Mouse (Mus musculus) limb, embryonic 13.5 days (tissue): Measurements from ENCODE around the gene Kansl1. TPM values are rescaled to one million over a fixed set of nuclear protein-coding genes. Genes with fewer than 3 reads are reported as not detected.
A peak's percentile ranks its signal among the peaks of the same experiment; 100 is the strongest.
"Not testable (repeated sequence)": the region's sequence is repeated elsewhere in the genome, so short reads cannot be mapped to it uniquely, and the experiment has no call there.

ENCODE experiments used
- ATAC-seq: fragments of 200-750 bp; cut with Nextera tagmentation; 2 replicates; pipeline ENCODE4 v1.8.0; 2017; ENCODE audit warnings: low read depth, moderate number of reproducible peaks, moderate TSS enrichment; ENCODE audit not compliant: low FRiP score
- H3K27ac ChIP-seq: fragments of 300-500 bp; sonication (generic); 2 replicates; pipeline ENCODE4 v1.5.1; 2015; ENCODE audit warnings: inconsistent platforms, mild to moderate bottlenecking, moderate library complexity
- H3K27me3 ChIP-seq: fragments of 300-500 bp; sonication (generic); 2 replicates; pipeline ENCODE4 v1.6.1; 2015; ENCODE audit warnings: mild to moderate bottlenecking, inconsistent platforms
- H3K36me3 ChIP-seq: fragments of 300-500 bp; sonication (generic); 2 replicates; pipeline ENCODE4 v1.6.1; 2015; ENCODE audit warnings: inconsistent platforms, mild to moderate bottlenecking, moderate library complexity
- H3K4me1 ChIP-seq: fragments of 300-500 bp; sonication (generic); 2 replicates; pipeline ENCODE4 v1.6.1; 2015; ENCODE audit warnings: inconsistent platforms
- H3K4me2 ChIP-seq: fragments of 300-500 bp; sonication (generic); replicated peaks from 2 replicates; pipeline ENCODE4 v1.6.1; 2015; ENCODE audit warnings: inconsistent platforms, mild to moderate bottlenecking, moderate library complexity
- H3K4me3 ChIP-seq: fragments of 300-500 bp; sonication (generic); 2 replicates; pipeline ENCODE4 v1.5.1; 2015; ENCODE audit warnings: moderate library complexity, mild to moderate bottlenecking, inconsistent platforms
- H3K9ac ChIP-seq: fragments of 300-500 bp; sonication (generic); 2 replicates; pipeline ENCODE4 v1.6.1; 2015; ENCODE audit warnings: mild to moderate bottlenecking, inconsistent platforms
- H3K9me3 ChIP-seq: fragments of 300-500 bp; sonication (generic); 2 replicates; pipeline ENCODE4 v1.6.1; 2016; ENCODE audit warnings: inconsistent platforms
- WGBS: fragments of 180-500 bp; shearing (Covaris S2); methylation state at CpG from one replicate; pipeline ENCODE4 v1.1.7; 2015; 5-methylcytosine and 5-hydroxymethylcytosine counted together
- polyA plus RNA-seq: library from polyadenylated mRNA; unstranded; fragments of >200 nt; fragmentation: Nextera tagmentation; extraction: Ambion mirVana; gene quantifications from 2 replicates; pipeline ENCODE4 v1.2.1, GENCODE M21; 2015

The Kansl1 gene
- polyA plus RNA-seq, 1 experiment from 2014 or later: 30.1 TPM

DNA sequence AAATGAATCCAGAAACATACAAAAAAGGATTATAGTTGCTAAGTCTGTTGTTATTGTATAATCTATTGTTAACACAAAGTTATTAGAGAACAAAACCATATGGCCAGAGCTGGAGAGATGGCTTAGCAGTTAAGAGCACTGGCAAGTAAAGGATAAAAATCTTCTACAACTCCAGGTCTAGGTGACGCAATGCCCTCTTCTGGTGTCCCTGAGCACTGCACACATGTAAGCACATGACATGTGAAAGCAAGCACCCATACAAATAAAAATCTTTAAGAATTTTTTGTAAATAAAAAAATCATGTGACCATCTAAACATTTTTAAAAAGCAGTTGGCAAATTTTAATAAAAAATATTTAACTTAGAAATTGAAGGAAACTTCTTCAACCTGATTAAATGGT is 17.4 kb downstream of the Kansl1 start:
- WGBS: 98% methylated on average over 1 of the region's 1 CpGs
- no peak for ATAC-seq
- Histone ChIP-seq H3K27me3 (no peaks in the 10 kb centered on the region), H3K36me3 (peaks cover 13% of the 10 kb centered on the region), H3K4me2 (no peak overlapping the region), H3K9ac (no peak overlapping the region), H3K4me1 (no peaks in the 10 kb centered on the region), H3K27ac (no peak overlapping the region), H3K9me3 (no peaks in the 10 kb centered on the region), H3K4me3 (no peak overlapping the region)

DNA sequence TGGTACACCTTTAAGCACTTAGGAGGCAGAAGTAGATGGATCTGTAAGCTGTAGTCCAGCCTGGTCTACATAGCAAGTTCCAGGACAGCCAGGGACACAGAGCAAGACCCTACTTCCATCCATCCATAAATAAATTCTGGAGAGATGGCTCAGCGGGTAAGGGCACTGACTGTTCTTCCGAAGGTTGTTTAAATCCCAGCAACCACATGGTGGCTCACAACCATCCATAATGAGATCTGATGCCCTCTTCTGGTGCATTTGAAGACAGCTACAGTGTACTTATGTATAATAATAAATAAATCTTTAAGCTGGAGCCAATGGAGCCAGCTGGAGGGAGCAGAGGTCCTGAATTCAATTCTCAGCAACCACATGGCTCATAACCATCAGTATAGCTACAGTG is 20.2 kb downstream of the Kansl1 start:
- H3K4me1 ChIP-seq, ATAC-seq, H3K27ac ChIP-seq, H3K4me2 ChIP-seq, H3K9me3 ChIP-seq, H3K36me3 ChIP-seq, H3K9ac ChIP-seq, H3K27me3 ChIP-seq, H3K4me3 ChIP-seq: not testable (repeated sequence)
- 70% methylated on average over 2 of the region's 2 CpGs for WGBS

- H3K27ac ChIP-seq: no peak overlapping the region
- no peaks in the 10 kb centered on the region for H3K9me3 ChIP-seq
- no peak overlapping the region for H3K4me3 ChIP-seq
- 88% methylated on average over 2 of the region's 2 CpGs for WGBS
- ATAC-seq: no peak
- H3K27me3 ChIP-seq: no peaks in the 10 kb centered on the region
- no peak overlapping the region for H3K9ac ChIP-seq
- no peak overlapping the region for H3K4me2 ChIP-seq
- peaks cover 7% of the 10 kb centered on the region; the same call in 1 of the 2 replicates for H3K4me1 ChIP-seq
- peaks cover 9% of the 10 kb centered on the region for H3K36me3 ChIP-seq
Observed at GRCm38 (mm10) chr11:104445538-104445937, 23.1 kb downstream of the Kansl1 start.

DNA sequence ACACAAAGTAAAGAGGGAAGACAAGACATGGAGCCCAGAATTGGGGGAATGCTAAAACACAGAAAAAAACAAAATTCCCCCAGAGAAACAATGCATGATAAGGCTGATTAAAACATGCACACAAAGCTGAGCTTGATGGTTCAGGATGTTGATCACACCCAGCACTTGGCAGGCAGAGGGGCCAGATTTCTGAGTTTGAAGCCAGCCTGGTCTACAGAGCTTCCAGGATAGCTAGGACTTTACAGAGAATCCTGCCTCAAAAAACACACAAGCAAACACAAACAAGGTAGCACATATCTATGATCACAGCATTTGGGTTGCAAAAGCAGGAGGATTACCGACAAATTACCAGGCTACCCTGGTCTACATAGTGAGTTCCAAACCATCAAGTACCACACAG is 23.6 kb downstream of the Kansl1 start:
- Histone ChIP-seq H3K36me3 (peaks cover 9% of the 10 kb centered on the region), H3K27me3 (no peaks in the 10 kb centered on the region), H3K9me3 (no peaks in the 10 kb centered on the region), H3K4me2 (no peak overlapping the region), H3K9ac (no peak overlapping the region), H3K27ac (no peak overlapping the region), H3K4me3 (no peak overlapping the region), H3K4me1 (peaks cover 7% of the 10 kb centered on the region; the same call in 1 of the 2 replicates)
- no peak for ATAC-seq
- WGBS: 90% methylated on average over 1 of the region's 1 CpGs

DNA sequence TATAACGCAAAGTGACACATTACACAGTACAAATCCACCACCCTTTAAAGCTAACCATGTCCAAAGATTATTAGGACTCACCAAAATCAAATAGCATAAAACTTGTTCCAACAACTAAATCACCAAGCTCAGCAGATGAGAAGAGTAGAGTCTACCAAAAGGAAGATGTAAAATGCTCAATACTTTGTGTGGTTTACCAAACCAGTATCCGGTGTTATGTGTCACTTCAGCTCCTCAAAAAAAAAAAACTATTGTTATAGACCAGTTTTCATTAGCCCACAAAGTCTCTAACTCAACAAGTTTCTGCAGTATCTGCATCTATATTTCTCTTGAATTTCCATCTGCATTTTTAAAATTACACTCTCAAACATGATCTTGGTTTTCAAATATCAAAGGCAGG is 25.3 kb downstream of the Kansl1 start:
- 41% methylated on average over 2 of the region's 2 CpGs for WGBS

GRCm38 (mm10) chr11:104442333-104443136 is 26.1 kb downstream of the Kansl1 start:
- H3K4me3 ChIP-seq: peak overlapping the region; percentile 69
- no peaks in the 10 kb centered on the region for H3K27me3 ChIP-seq
- H3K4me2 ChIP-seq: peak overlapping the region; percentile 75
- under 1% methylated on average over 54 of the region's 82 CpGs for WGBS
- peak overlapping the region; percentile 100 for H3K27ac ChIP-seq
- peak overlapping the region; percentile 99 for H3K9ac ChIP-seq
- peak; percentile 93 for ATAC-seq
- H3K9me3 ChIP-seq: no peaks in the 10 kb centered on the region
- H3K4me1 ChIP-seq: peaks cover 22% of the 10 kb centered on the region
- no peaks in the 10 kb centered on the region for H3K36me3 ChIP-seq

More for the DNA sequence above, 25.3 kb downstream of the Kansl1 start:
- no peaks in the 10 kb centered on the region for H3K27me3 ChIP-seq
- no peak for ATAC-seq
- no peaks in the 10 kb centered on the region for H3K9me3 ChIP-seq
- no peak overlapping the region for H3K27ac ChIP-seq
- H3K4me3 ChIP-seq: peak overlapping the region; percentile 69
- H3K36me3 ChIP-seq: 0 out of 2 replicates have a peak, but pooled peaks cover 4% of the 10 kb centered on the region
- H3K4me1 ChIP-seq: peaks cover 18% of the 10 kb centered on the region
- H3K4me2 ChIP-seq: peak overlapping the region; percentile 75
- peak overlapping the region; percentile 99; the same call in 1 of the 2 replicates for H3K9ac ChIP-seq

DNA sequence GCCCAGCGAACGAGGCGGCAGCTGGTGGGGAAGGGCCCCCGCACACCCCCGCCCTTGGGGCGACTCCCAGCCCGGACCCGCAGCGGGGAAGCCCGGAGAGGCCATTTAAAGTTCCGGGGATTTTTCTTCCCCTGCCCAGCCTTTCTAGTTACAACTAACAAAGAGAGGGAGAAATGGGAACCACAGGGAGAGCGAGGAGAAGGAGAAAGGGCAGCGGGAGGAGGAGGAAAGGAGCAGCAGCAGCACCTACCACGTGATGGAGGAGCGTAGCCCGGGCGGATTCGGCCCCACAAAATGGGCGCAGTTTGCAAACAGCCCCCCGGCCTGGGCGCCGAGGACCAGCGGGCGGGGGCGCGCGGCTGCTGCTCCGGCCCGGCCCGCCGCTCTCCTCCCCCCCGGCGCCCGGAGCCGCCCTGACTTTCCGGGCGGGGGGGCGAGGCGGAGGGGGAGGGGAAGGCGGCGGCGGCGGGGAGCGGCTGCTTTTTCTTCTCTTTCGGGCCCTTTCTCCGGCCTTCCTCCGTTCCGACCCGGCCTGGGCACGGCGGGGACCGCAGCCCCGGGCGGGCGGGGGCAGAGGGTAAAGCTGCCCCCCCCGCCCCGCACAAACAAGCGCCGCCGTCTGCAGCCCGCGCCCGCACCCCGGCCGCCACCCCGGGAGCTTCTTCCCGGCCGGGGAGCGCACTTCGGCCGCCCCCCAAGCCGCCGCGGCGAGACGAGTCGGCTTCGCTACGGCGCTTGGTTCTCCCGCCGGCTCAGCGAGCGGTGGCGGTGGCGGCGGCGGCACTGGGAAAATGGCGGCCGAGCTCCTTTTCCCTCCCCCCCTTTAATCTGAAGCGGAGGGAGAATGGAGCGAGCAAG is 27.0 kb downstream of the Kansl1 start:
- Histone ChIP-seq H3K27ac (peak overlapping the region; percentile 100), H3K27me3 (no peaks in the 10 kb centered on the region), H3K9ac (peak overlapping the region; percentile 99), H3K4me2 (peak overlapping the region; percentile 75), H3K36me3 (no peaks in the 10 kb centered on the region), H3K4me3 (peak overlapping the region; percentile 69), H3K4me1 (peaks cover 25% of the 10 kb centered on the region), H3K9me3 (no peaks in the 10 kb centered on the region)
- peak; percentile 48 for ATAC-seq
- WGBS: under 1% methylated on average over 34 of the region's 92 CpGs

DNA sequence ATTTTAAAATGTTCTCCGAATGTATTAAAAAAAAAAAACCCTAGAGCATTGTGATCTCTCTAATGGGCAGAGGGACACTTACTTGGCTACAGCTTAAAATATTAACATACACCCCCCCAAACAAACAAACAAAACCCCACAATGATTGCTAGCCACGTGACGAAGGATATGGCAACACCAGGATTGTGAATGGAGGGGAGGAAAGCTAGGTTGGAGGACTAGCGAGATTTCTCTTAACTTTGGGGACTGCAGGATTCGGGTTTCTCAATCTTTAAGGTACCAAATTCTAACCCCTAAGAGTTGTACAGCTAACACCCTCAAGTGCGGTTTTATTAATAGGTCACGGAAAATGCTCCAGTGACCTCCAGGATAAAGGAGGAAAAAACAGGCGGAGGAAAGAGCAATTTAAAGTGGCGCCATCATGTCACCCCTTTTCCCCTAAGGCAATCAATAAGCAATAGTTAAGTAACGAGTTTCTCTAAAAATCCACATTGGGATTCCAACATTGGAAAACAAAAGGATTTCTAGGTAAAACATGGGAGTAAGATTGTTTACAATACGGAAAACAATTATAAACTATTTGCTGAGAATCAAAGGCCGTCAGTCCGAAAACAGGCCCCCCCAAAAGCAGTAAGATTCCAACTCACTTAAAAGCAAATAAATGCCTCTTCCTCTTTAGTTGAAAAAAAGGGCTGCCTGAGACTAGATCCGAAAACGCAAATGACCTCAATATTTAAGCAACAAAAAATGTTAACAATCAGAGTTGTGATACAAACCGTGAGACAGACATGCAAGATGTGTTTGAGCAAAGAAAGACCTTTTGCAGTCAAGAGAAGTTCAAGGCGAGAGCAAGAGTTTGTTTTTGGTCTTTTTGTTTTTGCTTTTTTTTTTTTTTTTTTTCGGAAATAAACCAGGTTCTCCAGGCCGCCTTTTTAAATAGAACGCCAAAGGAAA is 27.9 kb downstream of the Kansl1 start:
- under 1% methylated on average over 20 of the region's 20 CpGs for WGBS
- H3K36me3 ChIP-seq: no peaks in the 10 kb centered on the region
- peak overlapping the region; percentile 69 for H3K4me3 ChIP-seq

DNA sequence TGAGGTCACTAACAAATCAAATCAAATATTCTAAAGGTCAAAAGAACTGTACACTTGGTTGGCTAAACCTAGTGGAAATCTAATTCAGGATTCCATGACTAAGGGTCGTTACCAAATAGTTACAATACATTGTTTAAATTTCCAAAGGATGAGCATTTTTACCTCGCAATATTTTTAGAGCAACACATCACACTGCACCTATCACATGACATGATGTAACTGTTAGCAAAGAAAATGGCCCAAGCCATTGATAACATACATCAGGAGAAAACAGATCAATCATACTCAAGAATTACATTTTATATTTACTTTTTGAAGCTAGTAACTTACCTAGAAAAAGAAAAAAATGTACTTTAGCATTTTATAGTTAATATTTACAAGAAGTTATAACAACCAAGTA is 29.0 kb downstream of the Kansl1 start:
- peak overlapping the region; percentile 55 for H3K4me2 ChIP-seq

More for the DNA sequence above, 27.9 kb downstream of the Kansl1 start:
- Histone ChIP-seq H3K4me2 (peak overlapping the region; percentile 75), H3K27ac (peak overlapping the region; percentile 100), H3K9me3 (no peaks in the 10 kb centered on the region), H3K27me3 (no peaks in the 10 kb centered on the region), H3K9ac (peak overlapping the region; percentile 99), H3K4me1 (peaks cover 25% of the 10 kb centered on the region)
- no peak for ATAC-seq

GRCm38 (mm10) chr11:104438450-104438849 is 30.2 kb downstream of the Kansl1 start:
- Histone ChIP-seq H3K4me3 (no peak overlapping the region), H3K9me3 (no peaks in the 10 kb centered on the region), H3K9ac (no peak overlapping the region), H3K27ac (no peak overlapping the region), H3K36me3 (no peaks in the 10 kb centered on the region), H3K4me2 (peak overlapping the region; percentile 32; the same call in 1 of the 2 replicates), H3K27me3 (no peaks in the 10 kb centered on the region), H3K4me1 (peaks cover 22% of the 10 kb centered on the region)
- ATAC-seq: no peak

More for the DNA sequence above, 29.0 kb downstream of the Kansl1 start:
- Histone ChIP-seq H3K27me3 (no peaks in the 10 kb centered on the region), H3K9ac (no peak overlapping the region), H3K4me3 (no peak overlapping the region; the same call in 1 of the 2 replicates), H3K36me3 (no peaks in the 10 kb centered on the region), H3K4me1 (peaks cover 25% of the 10 kb centered on the region), H3K27ac (no peak overlapping the region), H3K9me3 (no peaks in the 10 kb centered on the region)
- WGBS: 65% methylated on average over 2 of the region's 2 CpGs
- ATAC-seq: no peak

DNA sequence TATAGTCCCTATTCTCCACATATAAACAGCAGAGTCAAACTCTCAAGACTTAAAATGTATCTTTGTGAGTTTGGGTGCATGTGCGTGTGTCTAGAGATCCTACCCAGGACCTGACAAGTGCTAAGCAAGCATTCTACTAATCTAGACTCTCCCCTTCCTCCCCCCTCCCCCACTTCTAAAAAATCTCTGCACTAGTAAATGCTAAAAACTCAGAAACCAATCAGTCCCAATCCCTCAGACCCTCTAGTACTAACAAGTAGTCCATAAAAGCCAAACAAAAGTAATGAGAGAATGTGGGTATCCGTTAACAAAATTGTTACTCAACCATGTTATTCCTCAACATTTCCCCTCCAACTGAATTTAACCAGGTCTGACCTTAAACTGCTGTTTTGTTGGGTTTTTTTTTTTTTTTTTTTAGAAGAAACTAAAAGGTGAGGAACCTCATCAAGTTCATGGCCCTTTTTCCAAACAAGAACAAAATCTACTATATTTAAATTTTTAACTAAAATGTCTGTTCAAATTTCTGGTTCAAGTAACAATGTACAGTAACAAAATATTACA is 32.2 kb downstream of the Kansl1 start:
- Histone ChIP-seq H3K4me1 (peaks cover 18% of the 10 kb centered on the region), H3K9ac (no peak overlapping the region), H3K4me3 (no peak overlapping the region), H3K27me3 (no peaks in the 10 kb centered on the region), H3K36me3 (no peaks in the 10 kb centered on the region), H3K9me3 (no peaks in the 10 kb centered on the region), H3K4me2 (no peak overlapping the region), H3K27ac (no peak overlapping the region)
- WGBS: 68% methylated on average over 2 of the region's 2 CpGs
- no peak for ATAC-seq
